Mouse (Mus musculus) frontal cortex, adult 2 months (tissue): ENCODE measurements around the gene Antxr1. TPM values are rescaled to one million over a fixed set of nuclear protein-coding genes. Genes with fewer than 3 reads are reported as not detected.

Source experiments
- DNase-seq, 2 experiments: peaks; one replicate each; pipeline ENCODE4 v3.0.0; 2022; ENCODE audit warnings: low spot score in 1 of 2; ENCODE audit errors: extremely low spot score in 1 of 2
- polyA plus RNA-seq: library from polyadenylated mRNA; depleted of rRNA; stranded (reverse); fragments of >200 nt; gene quantifications from 2 replicates; pipeline ENCODE4 v1.2.3, GENCODE M21; 2012

Antxr1 gene
- polyA plus RNA-seq, 1 experiment, result 11.3 TPM

DNA sequence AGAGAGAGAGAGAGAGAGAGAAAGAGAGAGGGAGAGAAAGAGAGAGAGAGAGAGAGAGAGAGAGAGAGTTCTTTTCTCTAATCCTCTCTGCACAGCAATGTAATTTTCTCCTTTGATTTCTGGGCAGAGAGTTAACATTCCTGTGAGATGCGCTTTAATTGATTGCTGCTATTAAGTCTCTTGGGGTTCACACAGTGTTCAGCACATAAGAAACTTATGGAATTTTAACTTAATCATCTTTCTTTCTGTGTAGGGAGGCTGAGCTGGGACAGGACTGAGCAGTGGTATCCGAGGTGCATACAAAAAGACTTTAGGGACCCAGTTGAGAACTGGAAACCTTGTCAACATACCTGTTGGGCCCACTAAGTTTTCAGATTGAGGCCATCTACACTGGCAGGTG is 132.6 kb downstream of the Antxr1 start:
- no peak for DNase-seq

DNA sequence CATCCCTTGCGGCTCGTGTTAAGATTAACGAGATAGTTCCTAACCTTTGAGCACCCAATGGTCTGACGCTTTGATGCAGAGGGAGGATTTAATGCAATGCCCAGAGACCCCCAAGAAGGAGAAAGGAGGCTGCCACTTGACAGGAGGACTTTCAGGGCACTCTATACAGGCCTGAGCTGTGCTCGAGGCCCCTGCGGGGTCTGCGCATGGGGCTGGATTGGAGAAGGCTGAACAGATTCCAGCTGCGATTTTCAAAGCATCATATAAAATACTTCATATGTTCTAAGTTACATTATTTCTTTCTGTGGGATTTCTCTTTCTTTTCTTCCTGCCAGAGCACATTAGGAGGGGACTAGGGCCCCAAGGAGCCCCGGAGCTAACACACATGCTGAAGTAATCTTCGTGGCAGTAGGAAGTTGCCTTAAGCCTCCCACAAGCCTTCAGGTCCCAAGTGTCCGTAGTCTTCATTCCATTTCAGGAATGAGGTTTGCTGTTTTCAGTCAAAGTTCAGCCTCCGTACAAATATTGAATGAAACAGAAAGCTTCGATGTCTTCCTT is 133.5 kb downstream of the Antxr1 start:
- no peak for DNase-seq

DNA sequence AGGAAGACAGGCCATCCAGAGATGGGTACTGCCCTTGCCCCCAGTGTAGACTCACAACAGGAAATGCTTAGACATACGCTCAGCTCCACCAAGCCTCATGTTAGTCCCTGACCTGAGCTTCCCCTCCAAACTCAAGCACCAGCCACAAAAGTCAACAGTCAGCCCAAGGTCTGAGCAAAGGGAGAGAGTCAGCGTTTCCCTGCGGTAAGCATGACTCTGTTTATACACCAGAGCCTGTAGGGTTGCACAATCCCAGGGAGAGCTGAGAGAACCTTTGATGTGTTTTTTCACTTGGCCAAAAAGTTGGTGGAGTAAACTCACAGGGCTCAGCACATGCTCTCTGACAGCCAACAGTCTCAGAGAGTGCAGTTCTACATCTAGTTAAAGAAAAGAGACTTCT is 145.9 kb downstream of the Antxr1 start:
- no peak for DNase-seq

DNA sequence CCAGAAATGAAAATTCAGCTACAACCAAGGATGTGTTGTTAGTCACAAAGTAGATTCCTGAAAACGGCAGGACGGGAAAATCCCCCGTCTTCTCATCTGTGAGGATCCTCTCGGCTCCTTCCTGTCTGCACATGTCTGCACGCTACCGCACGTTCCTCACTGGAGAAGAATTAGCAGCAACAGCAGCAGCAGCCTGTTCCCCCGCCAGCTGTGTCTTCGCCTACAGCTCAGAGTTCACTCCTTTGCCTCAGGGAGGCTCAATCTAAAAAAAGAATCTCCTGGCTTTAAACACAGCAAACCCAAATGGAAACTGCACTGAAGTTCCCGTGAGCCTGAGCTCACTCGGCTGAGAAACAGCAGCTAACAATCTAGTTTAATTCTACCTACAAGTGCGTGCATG is 148.6 kb downstream of the Antxr1 start:
- DNase-seq, result peak; percentile 79 to 82

DNA sequence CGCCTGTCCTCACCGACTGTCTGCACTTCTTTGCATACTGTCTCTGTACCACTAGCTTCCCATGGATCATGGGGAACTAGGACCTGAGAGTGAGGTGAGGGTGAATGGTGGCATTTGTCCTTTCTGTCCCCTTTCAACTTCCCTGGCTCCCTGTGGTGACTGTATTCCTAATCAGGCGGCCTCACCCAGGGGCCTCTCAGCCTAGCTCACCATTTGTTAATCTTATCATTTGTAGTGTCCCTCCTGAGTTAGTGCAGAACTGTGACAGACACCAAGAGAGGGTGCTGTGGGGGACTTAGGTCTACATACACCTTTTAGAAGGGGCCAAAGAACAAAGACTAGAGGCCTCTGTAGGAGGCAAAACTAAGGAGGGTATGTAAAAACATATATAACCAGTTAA is 151.2 kb downstream of the Antxr1 start:
- DNase-seq, result no peak

DNA sequence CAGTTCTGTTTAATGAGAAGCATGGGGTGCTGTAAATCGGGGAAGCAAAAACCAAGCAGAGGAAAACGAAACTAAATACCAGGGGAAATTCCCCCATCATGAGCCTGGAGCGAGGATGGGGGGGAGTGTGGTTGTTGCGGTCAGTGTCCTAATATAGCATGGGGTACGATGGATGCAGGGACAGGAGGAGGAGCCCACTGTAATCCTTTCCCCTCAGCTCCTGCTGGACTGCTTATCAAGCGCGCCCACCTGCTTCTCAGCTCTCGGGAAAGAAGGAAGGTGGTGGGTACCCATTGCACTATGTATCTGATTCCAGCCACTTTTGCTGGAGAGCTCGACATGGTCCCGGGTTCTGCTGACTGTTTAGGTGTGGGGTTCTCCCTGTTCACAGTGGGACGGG is 151.6 kb downstream of the Antxr1 start:
- no peak for DNase-seq

DNA sequence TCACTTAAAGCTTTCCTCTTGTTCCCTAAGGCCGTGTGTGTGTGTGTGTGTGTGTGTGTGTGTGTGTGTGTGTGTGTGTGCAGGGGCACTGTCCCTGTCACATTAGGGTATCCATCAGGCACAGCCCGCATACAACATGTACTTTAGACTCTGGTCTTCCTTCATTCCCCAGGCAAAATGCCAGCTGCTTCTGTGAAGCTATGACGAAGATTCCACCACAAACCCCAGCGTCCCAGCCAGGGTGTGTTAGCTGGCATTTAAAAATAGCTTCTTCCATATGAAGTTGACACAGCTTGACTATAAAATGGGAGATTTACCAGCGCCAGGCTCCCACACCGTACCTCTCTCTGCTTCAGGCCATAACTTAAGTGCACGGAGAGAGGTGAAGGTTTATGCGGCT is 152.5 kb downstream of the Antxr1 start:
- DNase-seq, result peak; percentile 90 to 93

DNA sequence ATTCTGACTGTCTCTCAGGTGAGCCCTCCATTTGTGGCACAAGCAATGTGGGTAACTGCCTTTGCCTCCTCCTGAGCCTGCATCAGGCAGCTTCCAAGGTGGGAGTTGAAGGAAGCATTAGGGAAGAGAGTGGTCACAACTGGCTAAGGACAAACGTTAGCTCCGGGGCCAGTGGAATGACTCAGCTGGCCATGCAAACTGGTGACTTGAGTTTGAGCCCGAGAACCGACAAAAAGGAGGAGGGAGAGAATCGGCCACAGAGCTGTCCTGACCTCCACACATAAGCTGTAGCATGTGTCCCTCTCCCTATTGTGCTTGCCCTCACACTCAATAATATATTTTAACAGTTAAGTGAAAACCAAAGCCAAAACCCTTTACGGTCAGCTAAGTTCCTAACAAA is 152.9 kb downstream of the Antxr1 start:
- DNase-seq, result no peak

DNA sequence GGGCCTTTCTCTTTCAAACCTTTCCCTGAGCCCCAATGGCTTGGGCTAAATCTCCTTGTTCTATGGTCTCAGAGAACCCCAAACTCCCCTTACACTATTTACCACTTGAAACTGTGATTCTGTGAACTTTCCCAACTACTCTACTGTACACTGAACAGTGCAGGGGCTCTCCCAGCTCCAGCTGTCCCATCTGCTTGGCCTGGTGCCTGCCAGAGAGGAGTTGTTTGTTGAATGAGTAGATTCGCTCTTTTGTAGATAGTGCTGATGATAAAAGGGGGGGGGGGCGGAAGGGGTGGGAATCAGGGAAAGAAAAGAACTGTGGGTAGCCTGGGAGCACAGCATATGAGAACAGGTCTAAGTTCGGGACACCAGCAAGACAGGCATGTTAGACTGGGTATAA is 164.2 kb downstream of the Antxr1 start:
- DNase-seq, result no peak

DNA sequence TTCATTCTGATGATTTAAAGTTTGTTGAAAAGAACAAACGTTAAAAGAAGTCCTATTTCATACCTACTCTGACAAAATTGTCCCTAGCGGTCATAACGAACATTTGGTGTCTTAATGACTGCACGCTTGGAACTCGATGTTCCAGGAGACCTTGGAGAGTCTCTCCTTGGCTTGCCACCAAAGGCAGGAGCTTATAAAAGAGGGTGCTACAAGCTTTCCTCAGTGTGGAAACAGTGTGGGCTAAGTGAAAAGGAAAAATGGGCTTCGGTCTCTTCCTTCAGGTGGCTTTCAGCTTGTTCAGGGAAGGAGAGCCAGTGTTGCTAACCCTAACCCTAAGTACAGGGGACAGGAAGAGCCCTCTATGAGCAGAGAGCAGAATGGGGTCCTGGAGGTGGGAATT is 164.7 kb downstream of the Antxr1 start:
- DNase-seq, result peak; percentile 46 to 50

DNA sequence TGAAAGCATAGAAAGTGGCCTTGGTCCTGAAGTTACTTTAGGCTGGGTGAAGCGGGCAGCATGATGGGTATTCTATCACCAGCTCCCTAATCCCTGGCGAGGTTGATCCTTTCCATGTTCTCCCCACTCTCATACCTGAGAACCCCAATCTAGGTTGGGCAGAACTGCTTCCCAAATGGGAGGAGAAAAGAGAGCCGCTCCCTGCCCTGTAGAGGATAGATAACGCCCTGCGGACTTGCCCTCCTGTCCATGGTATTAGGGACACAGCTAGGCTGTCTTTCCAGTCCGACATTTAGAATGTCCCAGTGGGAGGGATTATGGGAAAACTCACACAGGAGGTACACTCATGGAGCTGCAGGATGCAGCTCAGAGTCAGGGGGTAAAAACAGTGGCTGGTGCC is 165.3 kb downstream of the Antxr1 start:
- DNase-seq, result no peak

DNA sequence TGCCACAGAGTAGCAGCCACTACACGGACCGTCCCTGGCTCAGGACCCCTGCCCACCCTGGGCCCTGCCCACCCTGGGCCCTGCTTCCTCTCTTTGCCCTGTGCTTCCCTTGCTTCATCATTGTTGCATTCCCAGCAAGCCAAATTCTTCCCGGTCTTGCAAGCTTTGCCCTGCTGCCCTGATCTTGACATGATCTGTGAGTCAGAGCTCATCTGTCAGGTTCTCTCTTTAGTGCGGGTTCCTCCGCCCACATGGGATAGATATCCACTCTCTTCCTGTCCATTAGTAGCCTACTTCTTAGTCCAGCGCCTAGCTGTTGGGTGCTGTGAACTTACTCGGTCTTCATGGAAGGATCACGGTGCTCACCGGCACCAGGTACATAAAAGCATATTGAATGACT is 167.6 kb downstream of the Antxr1 start:
- DNase-seq, result no peak

DNA sequence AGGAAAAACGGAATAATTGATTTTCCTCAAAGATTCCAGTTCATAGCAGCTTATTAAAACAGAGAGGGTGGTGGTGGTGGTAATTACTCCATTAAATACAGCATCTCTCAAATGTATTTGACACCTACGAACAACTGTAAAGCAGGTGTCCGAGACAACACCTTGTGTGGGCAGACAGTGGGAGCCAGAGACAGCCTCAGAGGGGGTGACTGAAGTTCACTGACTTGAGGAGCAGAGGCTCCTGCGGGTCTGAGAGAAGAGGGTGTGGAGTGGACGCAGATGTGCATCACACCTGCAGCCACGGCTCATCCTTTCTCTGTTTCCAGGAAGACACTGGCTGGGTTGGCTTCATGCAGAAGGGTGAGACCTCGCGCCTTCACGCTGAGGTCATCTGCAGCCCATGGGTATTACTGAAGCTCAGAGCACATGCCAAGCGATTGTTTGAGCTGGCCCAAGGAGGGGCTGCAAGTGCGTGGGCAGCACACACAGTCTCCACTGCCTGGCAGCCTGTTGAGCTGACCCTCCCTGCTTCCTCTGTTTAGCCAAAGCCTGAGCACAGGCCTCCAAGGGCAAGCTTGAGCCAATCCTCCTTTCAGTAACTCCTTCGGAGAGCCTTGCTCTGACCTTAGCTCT is 168.8 kb downstream of the Antxr1 start:
- no peak for DNase-seq

DNA sequence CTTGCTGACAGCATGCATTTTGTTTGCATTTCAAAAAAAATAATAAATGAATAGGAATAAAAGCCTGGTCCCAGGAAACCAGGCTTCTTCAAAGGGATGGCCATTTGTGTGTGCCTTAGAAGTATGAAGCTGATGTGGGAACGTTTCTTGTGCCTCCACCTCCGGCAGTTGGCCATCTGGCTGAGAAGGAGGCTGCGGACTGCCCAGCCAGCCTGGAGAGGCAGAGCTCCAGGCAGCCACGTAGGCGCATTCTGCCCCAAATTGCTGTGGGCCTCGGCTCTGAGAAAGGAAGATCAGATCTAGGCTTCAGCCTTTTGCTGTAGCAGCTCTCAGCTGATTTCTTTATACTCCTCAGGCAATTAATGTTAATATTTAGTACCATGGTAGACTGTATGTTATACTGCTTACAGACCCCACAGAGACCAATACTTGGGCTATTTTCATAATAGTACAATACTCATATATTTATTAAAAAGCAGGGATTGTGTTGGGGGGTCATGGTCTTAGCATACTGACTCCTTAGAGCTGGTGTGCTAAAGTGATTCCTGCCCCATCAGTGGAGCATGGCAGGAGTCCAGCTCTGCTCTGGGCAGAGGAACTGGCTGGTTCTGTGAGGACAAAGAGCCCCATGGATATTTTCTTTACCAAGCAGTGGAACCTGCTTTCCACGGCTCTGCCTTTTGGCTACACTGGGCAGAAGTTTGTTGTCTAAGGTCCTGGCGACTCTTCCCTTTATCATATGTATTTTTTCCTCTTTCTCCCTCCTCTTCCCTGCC is 169.9 kb downstream of the Antxr1 start:
- peak; percentile 45 to 69 for DNase-seq

DNA sequence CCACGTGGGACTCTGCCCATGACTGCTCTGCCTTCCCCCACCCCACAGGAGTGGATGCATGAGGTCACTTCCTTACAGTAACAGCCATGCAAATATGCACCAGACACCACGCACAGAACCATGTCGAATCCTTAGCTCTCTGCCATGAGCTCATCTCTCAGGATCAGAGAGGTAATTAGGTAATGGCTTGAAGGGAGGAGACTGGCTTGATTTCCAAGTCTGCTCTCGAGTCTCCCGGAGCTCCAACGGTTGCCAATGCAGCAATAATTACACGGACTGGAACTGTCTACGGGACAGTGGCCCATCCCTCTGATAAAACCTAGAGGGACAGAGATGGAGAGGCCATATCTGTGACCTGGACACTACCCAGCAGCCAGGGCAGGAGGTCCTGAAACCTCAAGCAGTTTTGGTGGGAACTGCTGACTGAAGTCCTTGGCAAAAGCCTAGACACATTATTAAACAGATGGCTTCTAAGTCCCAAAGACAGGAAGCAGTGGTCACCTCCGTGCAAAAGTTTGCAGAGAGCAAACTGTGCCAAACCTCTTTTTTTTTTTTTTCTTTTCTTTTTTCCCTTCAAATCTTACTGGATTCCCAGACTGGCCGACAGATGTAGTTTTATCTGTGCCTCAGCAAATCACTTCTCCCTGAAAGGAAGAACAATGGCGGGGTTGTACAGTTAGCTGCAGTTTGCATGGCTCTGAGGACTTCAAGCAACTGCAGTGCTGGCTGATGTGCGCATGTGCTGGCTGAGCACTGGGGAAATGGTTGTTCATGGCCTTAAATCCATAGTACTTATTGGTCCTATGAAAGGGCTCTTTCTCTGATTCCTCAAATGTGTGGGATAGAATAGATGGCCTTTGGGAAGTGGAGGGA is 174.0 kb downstream of the Antxr1 start:
- no peak for DNase-seq

DNA sequence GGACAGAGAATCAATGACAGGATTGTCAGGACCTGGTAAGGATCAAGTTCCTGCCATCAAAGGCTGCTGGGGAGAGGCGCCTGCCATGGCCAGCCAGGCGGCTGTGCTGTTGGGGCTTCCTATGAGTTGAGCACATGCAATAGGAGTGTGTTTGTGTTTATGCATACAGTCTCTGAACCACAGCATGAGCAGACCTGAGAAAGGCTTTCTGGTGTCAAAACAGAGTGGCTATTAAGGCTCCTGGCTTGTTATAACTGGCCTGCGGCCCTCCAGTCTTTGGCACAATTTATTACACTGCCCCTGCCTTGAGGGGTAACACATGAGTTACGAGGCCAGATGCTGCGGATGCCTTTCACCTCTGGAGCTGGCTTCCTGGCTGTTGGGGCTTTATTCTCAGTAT is 175.4 kb downstream of the Antxr1 start:
- DNase-seq, result no peak

DNA sequence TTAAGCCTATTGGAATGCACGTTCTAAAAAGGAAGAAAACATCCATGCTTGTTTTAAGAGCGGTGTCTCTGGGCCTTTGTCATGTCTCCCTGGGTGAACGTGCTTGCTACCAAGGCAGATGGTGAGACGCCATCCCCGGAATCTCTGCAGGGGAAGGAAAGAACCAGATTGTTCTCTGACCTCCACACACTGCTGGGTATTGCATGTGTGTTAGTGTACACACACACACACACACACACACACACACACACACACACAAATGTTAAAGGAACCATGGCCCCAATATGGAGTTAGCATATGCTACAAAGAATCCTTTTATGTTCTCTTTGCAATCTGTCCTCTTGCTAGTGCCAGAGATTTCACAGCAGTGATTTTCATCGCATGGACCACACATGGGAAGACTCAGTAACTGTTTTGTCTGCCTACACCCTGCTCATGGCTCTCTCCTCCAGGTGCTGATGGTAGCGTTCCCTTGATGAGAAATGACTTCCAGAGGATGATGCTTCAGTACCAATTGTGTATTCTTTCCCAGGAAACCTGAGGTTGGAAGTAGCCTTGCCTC is 177.5 kb downstream of the Antxr1 start:
- no peak for DNase-seq

DNA sequence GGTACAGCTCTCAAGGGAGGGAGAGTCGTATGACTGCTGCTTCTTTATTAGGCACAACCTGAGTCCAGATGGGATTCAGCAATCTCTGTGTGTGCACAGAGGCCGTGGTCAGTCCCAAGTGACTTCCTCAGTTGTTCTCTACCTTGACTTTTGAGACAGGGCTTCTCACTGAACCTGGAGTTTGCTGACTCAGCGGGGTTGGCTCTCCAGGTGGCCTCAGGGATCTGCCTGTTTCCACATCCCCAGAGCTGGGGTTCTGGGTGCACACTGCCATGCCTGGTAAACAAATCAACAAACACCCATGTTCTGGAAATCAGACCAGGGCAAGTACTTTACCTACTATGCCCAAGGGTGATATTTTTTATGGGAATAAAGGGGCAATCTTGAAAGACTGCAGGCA is 181.8 kb downstream of the Antxr1 start:
- no peak for DNase-seq

DNA sequence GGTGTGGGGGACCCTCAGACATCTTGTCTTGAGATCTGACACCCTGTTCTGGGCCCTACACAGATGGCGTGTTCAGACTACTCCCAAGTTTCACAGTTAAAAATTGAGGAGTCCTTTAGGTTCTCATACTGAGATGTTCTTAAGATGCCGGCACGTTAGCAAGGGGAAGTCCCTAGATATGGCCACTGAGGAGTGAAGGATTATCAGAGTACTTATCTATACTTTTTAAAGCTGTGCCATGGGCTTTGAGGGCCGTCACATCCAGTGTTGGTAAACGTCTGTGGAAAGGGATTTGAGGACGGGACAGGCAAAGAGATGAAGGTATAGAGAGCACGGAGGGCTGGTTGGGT is 182.4 kb downstream of the Antxr1 start:
- DNase-seq, result no peak

DNA sequence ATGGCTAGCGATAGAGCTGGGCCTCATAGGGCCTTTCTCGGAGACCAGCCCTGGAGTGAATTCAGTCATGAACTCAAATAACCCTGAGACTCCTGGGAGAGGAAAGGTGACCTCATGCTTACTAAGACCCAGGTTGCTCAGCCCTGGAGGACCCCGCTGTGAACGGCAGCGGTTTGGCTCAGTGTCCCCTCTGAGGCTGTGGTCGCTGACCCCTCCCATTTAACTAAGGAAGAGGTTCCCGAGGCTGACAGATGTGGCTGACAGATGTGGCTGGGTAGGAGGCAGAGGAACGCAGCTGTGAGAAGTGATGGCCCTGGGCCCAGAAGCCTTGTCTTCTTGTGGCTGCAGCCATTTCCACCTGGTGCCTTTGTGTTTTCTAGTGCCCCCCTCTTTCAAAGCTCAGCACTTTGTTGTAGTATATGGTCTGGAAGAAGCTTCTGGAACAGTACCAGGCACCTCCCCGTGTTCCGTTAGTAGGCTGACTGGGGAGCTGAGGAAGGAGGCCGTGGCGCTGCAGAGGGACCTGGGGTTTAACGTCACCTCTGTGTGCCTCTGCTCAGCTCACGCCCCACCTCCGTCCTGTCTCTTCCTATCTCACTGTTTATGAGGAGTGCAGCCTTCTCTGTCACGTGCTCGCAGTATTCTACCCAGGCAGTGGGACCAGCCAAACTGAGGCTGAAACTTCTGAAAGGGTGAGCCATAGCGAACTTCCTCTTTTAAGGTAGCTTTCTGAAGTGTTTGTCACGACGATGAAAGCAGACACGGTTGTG is 183.0 kb downstream of the Antxr1 start:
- DNase-seq, result no peak
